Mouse (Mus musculus) stomach, postnatal 0 days (tissue): ENCODE measurements around the gene Creld1. TPM values are rescaled to one million over a fixed set of nuclear protein-coding genes. Genes with fewer than 3 reads are reported as not detected.

Experiments
- ATAC-seq: fragments of 200-750 bp; cut with Nextera tagmentation; 2 replicates; pipeline ENCODE4 v1.8.0; 2017; ENCODE audit not compliant: low FRiP score, low TSS enrichment
- DNase-seq: peaks from one replicate; pipeline ENCODE4 v3.0.0-alpha.2; 2016; ENCODE audit warnings: low spot score
- H3K27ac ChIP-seq: fragments of 300-500 bp; sonication (generic); replicated peaks from 2 replicates; pipeline ENCODE4 v1.5.1; 2014; ENCODE audit warnings: mild to moderate bottlenecking, control low read depth
- H3K27me3 ChIP-seq: fragments of 300-500 bp; sonication (generic); 2 replicates; pipeline ENCODE4 v1.6.1; 2014; ENCODE audit warnings: low read length; ENCODE audit not compliant: control insufficient read depth, insufficient read depth
- H3K36me3 ChIP-seq: fragments of 300-500 bp; sonication (generic); 2 replicates; pipeline ENCODE4 v1.6.1; 2014; ENCODE audit warnings: low read length, mixed read lengths; ENCODE audit not compliant: control insufficient read depth, insufficient read depth
- H3K4me1 ChIP-seq: fragments of 300-500 bp; sonication (generic); replicated peaks from 2 replicates; pipeline ENCODE4 v1.6.1; 2014; ENCODE audit warnings: antibody characterized with exemption; ENCODE audit not compliant: control insufficient read depth, insufficient read depth
- H3K4me2 ChIP-seq: fragments of 300-500 bp; sonication (generic); replicated peaks from 2 replicates; pipeline ENCODE4 v1.6.1; 2014; ENCODE audit warnings: low read depth, mild to moderate bottlenecking, control low read depth, moderate library complexity
- H3K4me3 ChIP-seq: fragments of 300-500 bp; sonication (generic); 2 replicates; pipeline ENCODE4 v1.5.1; 2014; ENCODE audit warnings: low read depth, low read length, control low read depth
- H3K9ac ChIP-seq: fragments of 300-500 bp; sonication (generic); 2 replicates; pipeline ENCODE4 v1.6.1; 2014; ENCODE audit warnings: mild to moderate bottlenecking, low read length, control low read depth, mixed read lengths
- H3K9me3 ChIP-seq: fragments of 300-500 bp; sonication (generic); 2 replicates; pipeline ENCODE4 v1.6.1; 2016; ENCODE audit warnings: low read length; ENCODE audit not compliant: control insufficient read depth
- CTCF ChIP-seq: IDR thresholded peaks from 2 replicates; pipeline ENCODE4 v1.5.1; 2016; ENCODE audit warnings: antibody characterized with exemption, low read depth, mild to moderate bottlenecking, moderate library complexity
- EP300 ChIP-seq: optimal IDR thresholded peaks from 2 replicates; pipeline ENCODE3; 2016; ENCODE audit warnings: antibody characterized with exemption
- WGBS: fragments of 180-500 bp; shearing (Covaris S2); extraction: QIAGEN DNeasy Blood & Tissue Kit; methylation state at CpG from one replicate; pipeline ENCODE4 v1.1.7; 2014; 5-methylcytosine and 5-hydroxymethylcytosine counted together
- polyA plus RNA-seq: library from polyadenylated mRNA; unstranded; fragments of >200 nt; fragmentation: Nextera tagmentation; extraction: Ambion mirVana; gene quantifications from 2 replicates; pipeline ENCODE4 v1.2.1, GENCODE M21; 2015

Creld1 gene
- polyA plus RNA-seq, 1 experiment from 2014 or later: 11.1 TPM

GRCm38 (mm10) chr6:113502801-113503200 lies 19.7 kb downstream of the Creld1 start:
- WGBS: 71% methylated on average over 2 of the region's 2 CpGs
- Histone ChIP-seq H3K9ac (no peak overlapping the region), H3K4me3 (no peak overlapping the region), H3K4me1 (no peaks in the 10 kb centered on the region), H3K4me2 (no peak overlapping the region), H3K27me3 (0 out of 2 replicates have a peak, but pooled peaks cover 3% of the 10 kb centered on the region), H3K27ac (no peak overlapping the region), H3K36me3 (no peaks in the 10 kb centered on the region), H3K9me3 (no peaks in the 10 kb centered on the region)
- TF ChIP-seq EP300 (no peak), CTCF (no peak)
- DNase-seq (no peak), ATAC-seq (no peak)

- Histone ChIP-seq H3K36me3 (no peaks in the 10 kb centered on the region), H3K9me3 (no peaks in the 10 kb centered on the region), H3K27ac (no peak overlapping the region), H3K9ac (no peak overlapping the region), H3K4me3 (no peak overlapping the region), H3K27me3 (0 out of 2 replicates have a peak, but pooled peaks cover 3% of the 10 kb centered on the region), H3K4me1 (no peaks in the 10 kb centered on the region), H3K4me2 (no peak overlapping the region)
- WGBS: 76% methylated on average over 1 of the region's 1 CpGs
- DNase-seq (no peak), ATAC-seq (no peak)
- TF ChIP-seq EP300 (no peak), CTCF (no peak)
These were observed 22.6 kb downstream of the Creld1 start for GRCm38 (mm10) chr6:113505689-113506088.

GRCm38 (mm10) chr6:113507130-113507529 lies 24.0 kb downstream of the Creld1 start:
- no peaks in the 10 kb centered on the region for H3K27me3 ChIP-seq
- H3K4me1 ChIP-seq: no peaks in the 10 kb centered on the region
- TF ChIP-seq CTCF (no peak), EP300 (no peak)
- H3K27ac ChIP-seq: no peak overlapping the region
- DNase-seq: no peak
- no peak overlapping the region for H3K4me3 ChIP-seq
- no peaks in the 10 kb centered on the region for H3K36me3 ChIP-seq
- no peak overlapping the region for H3K9ac ChIP-seq
- no peak overlapping the region for H3K4me2 ChIP-seq
- no peak for ATAC-seq
- no peaks in the 10 kb centered on the region for H3K9me3 ChIP-seq

GRCm38 (mm10) chr6:113508272-113508946 lies 25.3 kb downstream of the Creld1 start:
- no peak for ATAC-seq
- H3K4me1 ChIP-seq: no peaks in the 10 kb centered on the region
- no peak overlapping the region for H3K4me2 ChIP-seq
- no peaks in the 10 kb centered on the region for H3K9me3 ChIP-seq
- H3K4me3 ChIP-seq: no peak overlapping the region
- no peak for DNase-seq
- WGBS: 62% methylated on average over 7 of the region's 7 CpGs
- H3K36me3 ChIP-seq: no peaks in the 10 kb centered on the region
- H3K9ac ChIP-seq: no peak overlapping the region
- H3K27ac ChIP-seq: no peak overlapping the region
- no peak for TF ChIP-seq EP300
- TF ChIP-seq CTCF: no peak
- H3K27me3 ChIP-seq: no peaks in the 10 kb centered on the region

GRCm38 (mm10) chr6:113508947-113509280 lies 25.8 kb downstream of the Creld1 start:
- 41% methylated on average over 5 of the region's 5 CpGs for WGBS
- Histone ChIP-seq H3K4me1 (no peaks in the 10 kb centered on the region), H3K4me3 (no peak overlapping the region), H3K36me3 (no peaks in the 10 kb centered on the region), H3K9me3 (no peaks in the 10 kb centered on the region), H3K27ac (no peak overlapping the region), H3K9ac (no peak overlapping the region), H3K4me2 (no peak overlapping the region), H3K27me3 (no peaks in the 10 kb centered on the region)
- TF ChIP-seq CTCF (no peak), EP300 (no peak)
- ATAC-seq: no peak
- no peak for DNase-seq

- Histone ChIP-seq H3K4me3 (no peak overlapping the region), H3K27me3 (no peaks in the 10 kb centered on the region), H3K36me3 (peaks cover 33% of the 10 kb centered on the region), H3K27ac (no peak overlapping the region), H3K9me3 (no peaks in the 10 kb centered on the region), H3K9ac (no peak overlapping the region), H3K4me2 (no peak overlapping the region), H3K4me1 (no peaks in the 10 kb centered on the region)
- 81% methylated on average over 6 of the region's 6 CpGs for WGBS
- TF ChIP-seq EP300: no peak
- TF ChIP-seq CTCF: no peak
- ATAC-seq: no peak
- no peak for DNase-seq
These were observed 30.8 kb downstream of the Creld1 start for GRCm38 (mm10) chr6:113513944-113514343.
